Mouse (Mus musculus) cerebellum, adult 11-12 months (tissue): ENCODE results near the gene Numa1.
"Not testable (repeated sequence)": the region's sequence is repeated elsewhere in the genome, so short reads cannot be mapped to it uniquely, and the experiment has no call there.

Source experiments
- DNase-seq: peaks from one replicate; pipeline ENCODE4 v3.0.0; 2022

Gene Numa1

DNA sequence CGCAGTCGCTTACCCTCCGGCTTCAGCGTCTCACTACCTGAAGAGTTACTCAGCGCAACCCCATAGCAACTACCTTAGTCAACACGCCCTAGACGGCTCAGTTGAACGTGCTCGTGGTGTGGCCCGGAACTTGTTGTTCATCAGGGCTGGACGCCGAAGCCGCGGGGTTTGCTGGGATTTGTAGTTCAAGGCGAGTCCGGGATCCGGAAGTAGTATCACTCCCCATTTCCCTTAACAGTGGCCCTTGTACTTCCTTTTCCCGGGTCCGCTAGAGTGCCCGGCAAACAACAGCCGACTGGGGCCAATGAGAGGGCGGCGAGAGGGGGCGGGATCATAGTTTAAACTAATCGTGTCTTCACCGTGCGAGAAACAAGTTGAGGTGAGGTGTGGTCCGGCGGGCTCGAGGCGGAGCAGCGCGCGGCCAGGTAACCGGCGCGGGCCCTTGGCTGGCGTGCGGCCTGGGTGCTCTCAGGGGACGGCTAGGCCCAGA lies at the start of gene Numa1, which contains the start of gene Lrrc51:
Gene Numa1 (plus strand): TSS at position 361 of the 490 bp plus-strand sequence.
Gene Lrrc51 (minus strand): TSS at position 145 of the 490 bp plus-strand sequence.
- DNase-seq: peak; percentile 96

DNA sequence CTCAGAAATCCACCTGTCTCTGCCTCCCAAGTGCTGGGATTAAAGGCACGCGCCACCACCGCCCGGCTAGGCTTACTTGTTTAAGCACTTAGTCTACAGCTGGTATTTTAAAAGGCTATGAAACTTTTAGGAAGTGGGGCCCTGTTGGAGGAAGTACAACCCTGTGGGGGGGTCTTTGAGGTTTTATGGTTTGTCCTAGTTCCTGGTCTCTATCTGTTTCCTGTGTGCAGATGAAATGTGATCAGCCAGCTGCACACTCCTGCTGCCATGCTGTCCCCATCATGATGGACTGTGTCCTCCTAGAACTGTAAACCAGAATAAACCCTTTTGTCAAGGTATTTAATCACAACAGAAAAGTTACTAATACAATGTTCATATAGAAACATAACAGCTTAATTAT lies 49.8 kb upstream of the Numa1 start:
- no peak for DNase-seq

- no peak for DNase-seq
Measured at GRCm38 (mm10) chr7:101886274-101886673, 47.6 kb upstream of the Numa1 start.

DNA sequence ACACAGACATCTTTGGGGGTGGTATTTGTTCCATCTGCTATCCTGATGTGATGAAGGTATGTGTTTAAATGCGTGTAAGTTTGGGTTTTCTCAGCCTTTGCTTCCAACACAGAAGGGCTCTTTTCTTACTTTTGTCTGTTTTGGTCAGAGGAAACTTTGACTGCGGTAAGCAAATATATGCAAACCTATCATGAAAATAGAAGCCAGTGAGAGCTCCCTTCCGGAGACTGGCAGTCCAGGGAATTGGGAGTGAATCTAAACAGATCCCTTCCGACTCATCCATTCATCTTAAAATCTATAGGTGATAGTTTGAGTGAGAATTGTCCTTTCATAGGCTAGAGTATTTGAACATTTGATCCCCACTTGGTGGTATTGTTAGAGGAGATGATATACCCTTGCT lies 45.5 kb upstream of the Numa1 start:
- no peak for DNase-seq

GRCm38 (mm10) chr7:101895695-101896094 lies 38.2 kb upstream of the Numa1 start:
- DNase-seq: peak; percentile 30

DNA sequence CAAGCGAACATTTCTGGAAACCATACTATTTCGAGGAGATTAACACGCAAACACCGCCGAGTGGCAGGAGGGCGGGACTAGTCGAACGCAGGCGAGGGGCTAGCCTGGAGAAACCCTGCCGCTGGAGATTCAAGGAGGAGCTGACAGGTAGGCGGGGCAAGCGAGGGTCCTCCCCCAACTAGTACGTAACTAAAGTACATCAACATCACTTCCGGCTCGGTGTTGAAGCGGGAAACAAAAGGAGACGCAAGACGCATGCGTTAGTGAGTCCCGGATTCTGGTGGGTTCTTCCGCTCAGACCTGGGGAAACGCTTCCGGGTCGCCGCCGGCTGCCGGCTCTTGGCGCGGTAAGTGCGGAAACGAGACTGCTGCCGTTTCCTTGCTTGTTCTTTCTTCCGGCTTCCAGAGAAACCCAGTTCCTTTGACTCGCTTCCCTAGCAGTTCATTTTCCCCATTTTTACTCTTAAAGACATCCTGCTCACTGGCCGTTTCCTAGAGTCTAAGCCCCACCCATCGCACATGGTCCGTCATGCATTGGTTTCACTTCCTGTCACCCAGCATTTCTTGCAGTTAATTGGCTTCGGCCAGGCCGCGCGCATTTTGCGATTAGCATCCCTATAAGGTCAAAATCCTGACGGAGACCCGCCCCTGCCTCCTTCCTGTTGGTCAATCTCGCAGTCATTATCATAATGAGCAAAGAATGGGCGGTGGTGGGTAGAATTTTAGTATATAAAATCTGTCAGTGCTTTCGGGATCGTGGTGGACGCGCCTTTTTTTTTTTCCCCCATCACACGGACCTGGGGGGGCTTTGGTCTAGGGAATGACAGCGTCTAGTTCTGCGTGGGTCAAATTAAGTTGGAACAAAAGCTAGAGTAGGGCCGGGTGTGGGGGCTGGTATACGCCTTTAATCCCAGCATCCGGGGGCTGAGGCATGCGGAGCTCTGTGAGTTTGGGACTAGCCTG lies 37.5 kb upstream of the Numa1 start:
- peak; percentile 98 for DNase-seq

GRCm38 (mm10) chr7:101900331-101901097 lies 33.4 kb upstream of the Numa1 start:
- no peak for DNase-seq

GRCm38 (mm10) chr7:101901969-101902368 lies 31.9 kb upstream of the Numa1 start:
- DNase-seq: no peak

DNA sequence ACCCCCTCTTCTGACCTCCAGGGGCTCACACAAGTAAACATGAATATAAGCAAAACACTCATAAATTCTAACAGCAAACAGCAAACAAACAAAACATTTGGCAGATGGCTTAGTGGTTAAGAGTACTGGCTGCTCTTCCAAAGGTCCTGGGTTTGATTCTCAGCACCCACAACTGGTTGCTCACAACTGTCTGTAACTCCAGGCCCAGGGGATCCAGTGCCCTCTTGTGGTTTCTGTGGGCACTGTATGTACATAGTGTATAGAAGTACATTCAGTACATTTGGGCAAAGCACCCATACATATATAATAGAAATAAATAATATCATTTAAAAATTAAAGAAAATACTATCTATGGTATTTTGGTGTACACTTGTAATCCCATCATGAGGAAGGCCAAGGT lies 31.1 kb upstream of the Numa1 start:
- no peak for DNase-seq

DNA sequence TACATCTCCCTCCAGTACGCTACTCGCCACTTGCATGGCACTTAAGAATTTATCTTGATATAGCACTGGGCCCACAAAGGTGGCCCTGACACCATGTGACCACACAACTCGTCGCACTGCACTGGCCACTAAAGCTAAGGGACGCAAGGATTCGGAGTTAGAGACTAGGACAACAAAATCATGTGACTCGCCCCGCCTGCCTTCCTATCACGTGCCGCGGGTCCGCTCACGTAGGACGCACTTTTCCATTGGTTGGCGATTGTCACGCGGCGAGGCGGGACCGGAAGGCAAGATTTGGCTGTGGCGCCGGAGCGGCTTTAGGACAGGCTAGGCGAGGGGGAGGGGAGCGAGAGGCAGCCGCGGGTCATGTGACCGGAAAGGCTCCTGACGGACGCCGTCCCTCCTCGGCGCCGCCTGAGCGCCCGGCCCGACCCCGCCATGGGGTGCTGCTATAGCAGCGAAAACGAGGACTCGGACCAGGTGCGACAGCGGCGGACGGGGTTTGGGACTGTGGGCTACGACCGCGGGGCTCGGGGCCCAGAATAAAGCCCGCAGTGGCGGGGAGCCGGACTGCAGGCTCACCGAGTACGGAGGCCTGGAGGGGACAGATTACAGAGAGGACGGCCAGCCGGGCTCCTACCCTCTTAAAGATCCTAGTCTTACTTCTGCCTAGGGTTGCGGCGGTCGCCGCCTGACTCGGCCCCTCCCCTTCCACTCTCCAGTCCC lies 28.2 kb upstream of the Numa1 start, which contains the start of gene Lamtor1:
Gene Lamtor1 (plus strand): TSS at position 344 of the 726 bp plus-strand sequence.
- DNase-seq: peak; percentile 99

DNA sequence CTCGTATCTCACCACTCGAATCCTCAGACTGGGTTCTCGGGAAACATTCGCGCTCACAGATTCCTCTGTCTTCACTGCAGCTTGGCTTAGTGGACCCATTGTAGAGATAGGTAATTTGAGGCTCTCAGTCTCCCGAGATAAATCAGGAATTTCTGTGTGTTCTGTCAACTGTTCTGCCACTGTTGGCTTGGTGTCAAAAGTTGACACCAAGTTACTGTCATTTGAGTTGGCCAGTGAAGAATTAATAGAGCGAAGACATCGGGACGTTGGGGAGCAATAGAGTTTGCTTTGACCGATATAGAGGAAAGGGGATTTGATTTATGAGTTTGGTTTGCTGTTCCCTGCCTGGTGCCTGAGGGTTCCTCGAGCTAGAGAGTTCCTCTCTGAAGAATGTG lies 27.6 kb upstream of the Numa1 start, which contains the start of gene Tomt:
Gene Tomt (minus strand): TSS at position 73 of the 395 bp plus-strand sequence.
- no peak for DNase-seq

DNA sequence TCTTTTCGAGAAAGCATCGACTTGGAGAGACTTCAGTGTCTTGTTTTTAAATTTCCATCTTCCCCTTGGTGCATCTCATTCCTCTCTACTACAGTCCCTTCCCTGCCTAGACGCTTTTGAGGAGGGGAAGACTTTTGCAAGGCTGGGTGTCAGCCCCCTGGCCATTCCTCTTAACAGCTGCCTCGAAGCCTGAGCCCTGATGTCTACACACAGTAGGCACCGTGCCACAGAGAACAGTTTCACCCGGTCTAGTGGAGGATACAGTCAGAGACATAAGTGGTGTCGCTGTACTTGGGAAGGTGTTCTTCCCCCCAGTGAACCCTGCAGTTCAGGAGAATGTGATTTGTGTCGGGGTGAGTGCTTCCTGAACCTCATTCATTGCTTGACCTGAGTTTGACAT lies 27.2 kb upstream of the Numa1 start:
- peak; percentile 50 for DNase-seq

DNA sequence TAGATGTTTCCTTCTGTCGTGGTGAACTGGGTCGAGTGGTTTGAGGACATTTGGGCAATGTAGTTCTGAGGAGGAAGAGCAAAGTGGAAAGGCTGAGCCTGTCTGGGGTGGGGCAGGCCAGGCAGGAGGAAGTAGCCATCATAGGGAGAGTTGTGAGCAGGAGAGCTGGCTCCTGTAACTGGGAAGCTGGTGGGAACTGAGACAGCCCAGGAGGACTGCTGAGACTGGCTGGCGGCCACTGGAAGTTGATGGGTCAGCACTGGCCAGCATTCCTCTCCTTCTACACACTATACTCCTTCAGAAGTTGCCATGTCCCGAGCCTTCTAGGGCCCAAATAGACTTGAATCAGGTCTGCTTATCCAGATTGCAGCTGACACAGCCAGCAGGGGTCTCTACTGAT lies 25.5 kb upstream of the Numa1 start:
- no peak for DNase-seq

DNA sequence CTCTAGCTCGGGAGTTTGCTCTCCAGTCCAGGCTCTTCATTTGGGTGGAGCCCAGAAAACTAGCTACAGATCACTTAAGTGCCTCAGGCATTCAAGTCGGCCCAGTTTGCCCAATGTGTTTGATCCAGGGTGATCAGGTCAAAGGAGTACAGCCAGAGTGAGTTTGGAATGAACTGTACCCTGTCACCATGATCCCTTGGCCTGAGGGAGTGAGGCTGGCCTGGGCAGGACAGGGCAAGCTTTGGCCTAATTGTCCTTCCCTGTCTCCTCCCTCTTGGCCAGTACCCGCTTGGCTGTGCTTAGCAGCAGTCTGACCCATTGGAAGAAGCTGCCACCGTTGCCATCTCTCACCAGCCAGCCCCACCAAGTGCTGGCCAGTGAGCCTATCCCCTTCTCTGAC lies 23.8 kb upstream of the Numa1 start:
- DNase-seq: no peak

DNA sequence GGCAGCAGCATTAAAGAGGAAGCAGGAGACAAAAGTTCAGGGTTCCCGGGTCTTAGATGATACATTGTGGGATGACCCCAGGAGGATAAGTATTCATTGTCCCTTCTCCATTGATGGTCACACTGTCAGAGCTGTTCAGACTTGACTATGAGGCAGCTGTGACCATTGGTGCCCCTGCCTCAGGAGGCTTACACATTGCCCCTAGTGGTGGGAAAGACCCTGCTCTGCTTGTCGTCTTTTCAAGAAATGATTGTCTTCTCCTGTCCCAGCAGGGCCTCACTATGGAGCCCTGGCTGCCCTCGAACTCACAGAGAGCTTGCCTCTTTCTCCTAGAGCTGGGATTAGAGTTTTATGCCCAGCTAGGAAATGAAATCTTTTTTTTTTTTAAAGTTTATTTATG lies 21.9 kb upstream of the Numa1 start:
- DNase-seq: no peak

- DNase-seq: peak; percentile 46
Measured at GRCm38 (mm10) chr7:101918071-101918470, 15.8 kb upstream of the Numa1 start.

DNA sequence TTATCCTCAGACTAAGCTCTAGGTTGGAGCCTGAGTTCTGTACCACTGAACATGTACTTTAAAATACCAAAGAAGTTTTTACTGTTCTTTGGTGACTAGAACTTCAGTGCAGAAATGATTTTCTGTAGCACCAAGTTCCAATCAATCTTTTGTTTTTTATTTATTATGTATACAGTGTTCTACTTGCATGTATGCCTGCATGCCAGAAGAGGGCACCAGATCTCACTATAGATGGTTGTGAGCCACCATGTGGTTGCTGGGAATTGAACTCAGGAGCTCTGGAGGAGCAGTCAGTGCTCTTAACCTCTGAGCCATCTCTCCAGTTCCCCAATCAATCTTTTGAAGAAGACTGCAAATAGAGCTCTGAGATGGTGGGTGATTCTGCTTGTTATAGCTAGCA lies 8.0 kb upstream of the Numa1 start:
- not testable (repeated sequence) for DNase-seq

DNA sequence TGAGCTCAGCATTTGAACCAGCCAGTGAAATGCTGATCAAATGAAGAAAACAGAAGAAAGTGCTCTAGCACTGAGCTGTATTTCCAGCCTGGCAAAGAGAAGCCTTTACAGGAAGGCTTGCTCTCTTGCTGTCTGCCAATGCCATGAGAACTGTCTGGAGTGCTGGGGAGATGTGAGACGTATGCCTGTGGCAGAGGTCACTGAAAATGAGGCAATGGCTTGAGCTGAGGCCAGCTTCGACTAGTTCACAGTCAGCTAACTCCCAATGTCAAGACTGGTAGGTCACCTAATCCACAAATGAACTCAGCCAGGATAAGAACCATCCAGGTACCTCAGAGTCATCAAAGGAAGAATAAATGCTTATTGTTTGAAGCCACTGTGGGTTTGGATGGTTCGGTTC lies 5.8 kb upstream of the Numa1 start:
- no peak for DNase-seq

GRCm38 (mm10) chr7:101932551-101932950 lies 1.4 kb upstream of the Numa1 start:
- no peak for DNase-seq

DNA sequence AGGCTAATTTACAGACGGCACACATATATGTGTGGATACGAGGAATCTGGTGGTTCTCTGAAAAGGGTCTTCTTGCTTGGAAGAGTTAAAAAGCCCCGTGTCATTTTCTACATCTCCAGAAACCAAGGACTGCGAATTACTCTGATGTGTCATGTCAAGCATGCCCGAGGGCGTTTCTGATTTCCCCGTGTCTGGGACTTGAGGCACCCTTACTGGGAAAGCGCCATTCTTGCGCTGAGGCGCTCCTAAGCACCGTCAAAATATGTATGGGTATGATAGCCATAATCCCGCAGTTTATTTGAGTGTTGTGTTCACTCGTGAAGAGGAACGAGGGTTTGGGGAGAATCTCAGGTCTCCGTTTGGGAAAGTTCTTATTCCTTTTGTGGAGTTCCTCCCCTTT lies 611 bp upstream of the Numa1 start:
- no peak for DNase-seq

- DNase-seq: peak; percentile 47
Measured at GRCm38 (mm10) chr7:101935957-101936356, 2.0 kb downstream of the Numa1 start.

DNA sequence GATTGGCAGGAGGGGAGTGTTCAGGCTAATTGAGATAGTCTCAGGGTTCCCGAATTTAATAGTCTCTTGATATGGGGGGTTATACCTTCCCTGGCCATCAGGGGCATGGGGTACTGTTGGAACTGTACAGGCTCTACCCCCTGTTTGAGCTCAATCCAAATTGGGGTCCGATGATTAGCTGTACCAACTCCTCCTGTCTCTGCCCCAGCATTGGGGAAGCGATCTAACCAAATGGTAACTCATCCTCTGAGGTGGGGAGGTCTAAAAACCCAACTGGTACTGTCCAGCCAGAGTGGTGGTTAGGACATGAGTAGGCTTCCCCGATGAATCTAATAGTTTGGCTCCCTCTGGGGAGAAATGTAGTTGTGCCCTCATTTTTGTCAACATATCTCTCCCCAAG lies 3.1 kb downstream of the Numa1 start:
- peak; percentile 46 for DNase-seq

- peak; percentile 96 for DNase-seq
Measured at GRCm38 (mm10) chr7:101937569-101937968, 3.7 kb downstream of the Numa1 start.
